Mouse (Mus musculus): ENCODE data around the gene Mylk3. TPM values are rescaled to one million over a fixed set of nuclear protein-coding genes. Genes with fewer than 3 reads are reported as not detected.
A peak's percentile ranks its signal among the peaks of the same experiment; 100 is the strongest.

Mylk3 gene
- polyA plus RNA-seq (2015; fragmentation: Nextera tagmentation; extraction: Ambion mirVana), result 0.34 and 0.52 TPM in 2 replicates

DNA sequence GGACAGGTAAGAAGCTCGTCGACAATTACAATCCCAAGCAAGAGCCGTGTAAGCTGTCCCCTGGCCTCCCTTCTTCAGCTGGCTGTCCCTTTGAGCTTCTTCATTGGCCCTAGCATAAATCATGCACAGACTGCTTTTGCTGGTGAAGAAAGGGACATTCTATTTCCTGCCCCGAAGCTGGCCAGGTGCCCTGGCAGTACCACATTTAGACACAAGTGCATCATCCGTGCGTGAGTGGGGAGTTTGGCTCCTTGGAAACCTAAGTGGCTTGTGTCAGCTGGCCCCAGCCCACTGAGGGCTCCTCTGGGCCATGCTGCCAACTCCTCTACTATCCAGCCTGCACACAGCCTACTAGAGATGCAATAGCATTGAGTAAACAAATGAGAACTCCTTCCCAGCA lies at the start of gene Mylk3:
Gene Mylk3 (minus strand): TSS at position 141 of the 400 bp plus-strand sequence.
- Histone ChIP-seq H3K27me3 (replicated peaks) (no peaks in the 10 kb centered on the region), H3K27ac (no peak within 1 kb of the TSS), H3K36me3 (replicated peaks) (no peaks in the 10 kb centered on the region), H3K4me1 (no peaks in the 10 kb centered on the region), H3K9me3 (no peaks in the 10 kb centered on the region), H3K4me2 (no peak within 1 kb of the TSS), H3K9ac (no peak within 1 kb of the TSS), H3K4me3 (no peak within 1 kb of the TSS)
- WGBS, result 80% methylated on average over 6 of the region's 6 CpGs
- ATAC-seq (replicated peaks), result no peak

DNA sequence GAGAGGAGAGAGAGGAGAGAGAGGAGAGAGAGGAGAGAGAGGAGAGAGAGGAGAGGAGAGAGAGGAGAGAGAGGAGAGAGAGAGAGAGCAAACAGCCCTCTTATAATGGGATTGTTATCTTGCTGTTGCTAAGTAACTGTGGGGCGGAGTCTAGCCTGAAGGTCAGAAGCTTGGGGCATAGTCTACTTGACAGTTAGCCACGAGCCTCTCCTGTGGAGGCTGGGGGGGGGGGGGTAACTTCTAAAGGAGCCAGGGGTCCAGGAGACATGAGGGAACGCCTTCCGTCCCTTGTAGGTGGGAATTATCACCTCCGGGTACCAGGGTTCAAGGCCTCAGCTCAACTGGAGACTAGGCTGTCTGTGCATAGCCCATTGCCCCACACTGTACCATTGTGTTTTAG lies 49.6 kb upstream of the Mylk3 start:
- H3K27ac ChIP-seq, result no peak overlapping the region
- no peaks in the 10 kb centered on the region for H3K9me3 ChIP-seq
- H3K4me1 ChIP-seq, result peaks cover 14% of the 10 kb centered on the region
- H3K27me3 ChIP-seq (replicated peaks), result no peaks in the 10 kb centered on the region
- no peak overlapping the region for H3K4me3 ChIP-seq
- no peaks in the 10 kb centered on the region for H3K36me3 ChIP-seq (replicated peaks)
- ATAC-seq (replicated peaks), result no peak
- WGBS, result 43% methylated on average over 5 of the region's 5 CpGs
- H3K4me2 ChIP-seq, result no peak overlapping the region
- no peak overlapping the region for H3K9ac ChIP-seq

DNA sequence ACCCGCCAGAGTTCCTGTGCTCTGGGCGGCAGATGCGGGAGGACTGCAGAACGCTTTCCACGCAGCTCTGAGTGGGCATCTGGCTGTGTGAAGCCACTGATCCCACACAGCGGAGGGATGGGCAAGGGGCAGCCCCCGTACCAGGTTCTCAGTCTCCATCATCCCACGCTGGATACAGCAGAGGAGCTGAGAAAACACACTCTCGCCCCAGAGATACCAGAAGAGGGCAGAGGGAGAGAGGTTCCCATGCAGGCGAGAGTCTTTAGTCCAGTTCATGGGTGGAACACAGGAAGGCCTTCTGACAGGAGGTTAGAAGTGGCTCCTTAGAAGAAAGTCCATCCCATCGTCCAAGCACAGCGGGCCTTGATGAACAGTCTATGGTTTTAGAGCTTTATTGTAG lies 48.7 kb upstream of the Mylk3 start:
- Histone ChIP-seq H3K27me3 (replicated peaks) (no peaks in the 10 kb centered on the region), H3K4me2 (no peak overlapping the region), H3K36me3 (replicated peaks) (no peaks in the 10 kb centered on the region), H3K9me3 (no peaks in the 10 kb centered on the region), H3K4me1 (peaks cover 20% of the 10 kb centered on the region), H3K27ac (no peak overlapping the region), H3K4me3 (no peak overlapping the region), H3K9ac (no peak overlapping the region)
- 71% methylated on average over 12 of the region's 12 CpGs for WGBS
- ATAC-seq (replicated peaks), result no peak

DNA sequence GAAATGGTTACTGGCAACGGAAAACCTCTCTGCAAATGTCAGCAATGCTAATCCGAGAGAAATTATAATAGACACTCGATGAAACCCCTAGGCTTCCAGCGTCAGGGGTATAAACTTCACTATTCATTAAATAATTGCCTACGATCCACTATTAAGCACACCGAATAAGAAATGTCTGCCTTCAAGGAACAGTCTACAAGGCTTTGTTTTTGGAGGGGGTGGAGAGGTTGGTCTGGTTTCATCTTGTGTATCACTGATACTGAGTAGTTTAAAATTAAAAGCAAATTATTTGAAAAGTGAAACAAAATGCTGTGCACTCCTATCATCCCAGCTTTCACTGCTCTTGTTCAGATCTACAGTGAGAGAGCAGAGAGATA lies 46.9 kb upstream of the Mylk3 start:
- 2% methylated on average over 6 of the region's 6 CpGs for WGBS

DNA sequence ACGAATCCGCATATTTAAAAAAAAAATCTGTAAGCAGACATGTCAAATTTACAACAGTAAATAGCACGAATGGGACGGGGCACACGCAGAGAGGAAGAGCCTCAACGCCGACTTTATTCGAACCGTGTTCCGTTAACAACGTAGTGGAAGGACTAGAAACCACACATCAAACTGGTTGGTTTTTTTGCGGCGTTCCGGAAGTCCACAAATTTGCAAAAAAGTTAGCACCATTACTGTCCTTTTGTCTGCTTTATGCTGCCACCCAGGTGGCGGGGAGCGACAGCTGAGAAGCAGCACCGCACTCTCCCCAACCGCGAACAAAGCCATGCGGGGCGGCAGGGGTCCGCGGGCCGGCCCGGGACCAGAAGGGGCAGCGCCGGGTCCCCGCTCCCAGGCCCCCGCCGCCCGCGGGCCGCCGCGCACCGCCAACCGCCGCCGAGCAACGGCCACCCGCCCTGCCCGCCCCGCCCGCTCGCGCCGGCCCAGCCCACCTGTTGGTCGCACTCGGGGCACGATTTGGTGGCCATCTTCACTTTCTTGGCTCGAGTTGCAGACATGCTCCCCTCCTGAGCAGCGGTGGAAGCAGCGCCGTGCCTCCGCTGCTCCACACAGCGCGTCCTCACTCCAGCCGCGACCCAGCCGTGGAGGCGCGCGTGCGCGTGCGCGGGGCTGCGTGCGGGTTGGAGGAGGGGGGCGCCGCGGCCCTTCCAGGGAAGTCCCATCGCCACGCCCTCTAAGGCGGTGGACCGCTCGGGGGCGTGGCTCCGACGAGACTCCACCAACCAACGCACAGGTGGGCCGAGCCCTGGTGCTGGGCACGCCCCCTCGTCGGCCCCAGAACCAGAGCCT lies 46.2 kb upstream of the Mylk3 start, which contains the start of gene 4921524J17Rik:
Gene 4921524J17Rik (minus strand): TSS at position 666 of the 849 bp plus-strand sequence.
- peak; percentile 100 for ATAC-seq (replicated peaks)
- no peaks in the 10 kb centered on the region for H3K9me3 ChIP-seq
- peak within 1 kb of the TSS; percentile 58 for H3K9ac ChIP-seq
- peak within 1 kb of the TSS; percentile 83 for H3K27ac ChIP-seq
- 0% methylated on average over 75 of the region's 85 CpGs for WGBS
- H3K27me3 ChIP-seq (replicated peaks), result no peaks in the 10 kb centered on the region
- H3K4me3 ChIP-seq, result peak within 1 kb of the TSS; percentile 79
- H3K4me2 ChIP-seq, result peak within 1 kb of the TSS; percentile 56
- H3K4me1 ChIP-seq, result peaks cover 35% of the 10 kb centered on the region
- no peaks in the 10 kb centered on the region for H3K36me3 ChIP-seq (replicated peaks)

More for the DNA sequence above, 46.9 kb upstream of the Mylk3 start:
- no peaks in the 10 kb centered on the region for H3K27me3 ChIP-seq (replicated peaks)
- peak; percentile 82 for ATAC-seq (replicated peaks)
- peak overlapping the region; percentile 79 for H3K4me3 ChIP-seq
- H3K36me3 ChIP-seq (replicated peaks), result no peaks in the 10 kb centered on the region
- H3K9me3 ChIP-seq, result no peaks in the 10 kb centered on the region
- H3K27ac ChIP-seq, result peak overlapping the region; percentile 83
- peak overlapping the region; percentile 46 for H3K4me2 ChIP-seq
- peak overlapping the region; percentile 15; the same call in 1 of the 2 replicates for H3K9ac ChIP-seq
- peaks cover 30% of the 10 kb centered on the region for H3K4me1 ChIP-seq

DNA sequence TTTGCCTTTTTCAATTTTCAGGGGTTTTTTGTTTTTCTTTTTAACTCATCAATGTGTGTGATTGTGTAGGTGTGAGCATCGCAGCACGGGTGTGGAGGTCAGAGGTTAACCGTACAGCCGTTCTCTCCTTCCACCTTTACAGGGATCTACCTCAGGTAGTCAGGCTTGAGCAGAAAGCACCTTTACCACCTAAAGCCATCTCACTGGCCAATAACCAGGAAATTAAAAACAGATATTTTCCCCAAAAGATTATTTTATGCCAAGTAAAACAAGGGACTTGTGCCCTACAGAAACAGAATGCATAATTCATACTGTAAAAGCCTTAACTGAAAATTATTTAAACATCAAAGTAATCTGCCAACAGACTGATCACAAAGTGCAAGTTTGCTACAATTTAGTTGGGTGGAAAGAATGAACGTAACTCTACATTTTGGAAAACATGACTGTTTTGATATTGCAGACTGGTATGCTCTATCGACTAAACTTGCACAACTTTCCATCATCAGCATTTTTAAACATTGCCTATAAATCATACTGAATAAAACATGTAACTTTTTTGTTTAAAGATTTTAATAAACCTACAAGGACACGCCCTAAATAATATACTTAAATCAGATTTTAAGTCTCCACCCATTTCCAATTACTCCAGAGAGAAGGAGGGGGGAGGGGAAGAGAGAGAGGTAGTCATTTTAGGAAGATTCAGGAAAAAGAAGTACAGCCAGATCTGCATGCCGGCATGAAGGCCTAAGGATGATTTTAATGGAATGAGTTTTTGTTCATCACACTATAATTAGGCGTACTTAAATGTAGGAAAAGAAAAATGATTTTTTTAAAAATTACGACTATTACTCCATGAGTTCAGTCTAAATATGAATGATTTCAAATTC lies 45.4 kb upstream of the Mylk3 start:
- 15% methylated on average over 10 of the region's 10 CpGs for WGBS
- ATAC-seq (replicated peaks), result no peak
- Histone ChIP-seq H3K27ac (peak overlapping the region; percentile 83; the same call in 1 of the 2 replicates), H3K9me3 (no peaks in the 10 kb centered on the region), H3K9ac (peak overlapping the region; percentile 58; the same call in 1 of the 2 replicates), H3K4me2 (peak overlapping the region; percentile 56), H3K36me3 (replicated peaks) (no peaks in the 10 kb centered on the region), H3K4me1 (peaks cover 41% of the 10 kb centered on the region), H3K4me3 (peak overlapping the region; percentile 79), H3K27me3 (replicated peaks) (no peaks in the 10 kb centered on the region)

DNA sequence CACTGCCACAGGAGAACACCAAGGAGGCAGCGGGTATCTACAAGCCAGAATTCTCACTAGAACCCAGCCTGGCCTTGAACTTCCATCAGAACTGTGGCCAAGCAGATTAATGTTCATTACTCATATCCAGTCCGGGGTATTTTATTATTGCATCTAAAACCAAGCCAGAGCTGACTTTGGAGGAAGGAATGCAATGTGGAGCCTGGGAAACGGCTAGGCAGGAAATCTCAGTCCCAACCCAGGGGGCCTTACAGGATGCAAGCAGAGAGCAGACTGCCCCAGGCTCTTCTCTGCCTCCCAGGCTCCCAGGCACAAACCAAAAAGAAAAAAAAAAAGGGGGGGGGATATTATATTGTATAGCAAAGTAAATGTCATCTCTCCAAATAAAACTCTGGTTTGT lies 44.7 kb upstream of the Mylk3 start:
- H3K9ac ChIP-seq, result peak overlapping the region; percentile 14; the same call in 1 of the 2 replicates
- H3K9me3 ChIP-seq, result no peaks in the 10 kb centered on the region
- H3K27me3 ChIP-seq (replicated peaks), result no peaks in the 10 kb centered on the region
- H3K36me3 ChIP-seq (replicated peaks), result no peaks in the 10 kb centered on the region
- H3K4me2 ChIP-seq, result peak overlapping the region; percentile 56
- H3K4me1 ChIP-seq, result peaks cover 41% of the 10 kb centered on the region
- 18% methylated on average over 3 of the region's 3 CpGs for WGBS
- peak overlapping the region; percentile 79 for H3K4me3 ChIP-seq
- no peak overlapping the region for H3K27ac ChIP-seq
- ATAC-seq (replicated peaks), result no peak

DNA sequence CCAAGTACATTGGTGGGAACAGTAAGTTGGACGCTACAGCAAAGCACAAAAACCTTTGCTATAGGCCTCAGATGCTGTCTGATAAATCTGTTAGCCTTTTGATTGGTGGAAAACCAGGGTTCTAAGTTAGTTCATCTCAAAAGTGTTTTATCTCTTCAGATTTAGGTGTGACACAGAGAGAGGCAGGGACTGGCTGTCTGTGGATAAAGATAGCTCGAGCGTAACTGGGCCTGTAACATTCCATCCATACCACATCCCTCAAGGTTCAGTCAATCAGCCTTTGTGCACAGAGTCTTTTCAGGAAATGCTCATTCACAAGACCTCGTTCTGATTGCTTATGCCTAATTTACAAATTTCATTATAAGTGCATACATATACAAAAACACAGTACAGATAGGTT lies 43.1 kb upstream of the Mylk3 start:
- no peaks in the 10 kb centered on the region for H3K36me3 ChIP-seq (replicated peaks)
- no peaks in the 10 kb centered on the region for H3K27me3 ChIP-seq (replicated peaks)
- no peak overlapping the region for H3K4me3 ChIP-seq
- H3K4me2 ChIP-seq, result peak overlapping the region; percentile 18; the same call in 1 of the 2 replicates
- 0 out of 2 replicates have a peak overlapping the region, but pooled peaks have one; percentile 5 for H3K27ac ChIP-seq
- peaks cover 41% of the 10 kb centered on the region for H3K4me1 ChIP-seq
- no peak for ATAC-seq (replicated peaks)
- H3K9me3 ChIP-seq, result no peaks in the 10 kb centered on the region
- WGBS, result 16% methylated on average over 4 of the region's 4 CpGs
- H3K9ac ChIP-seq, result no peak overlapping the region

DNA sequence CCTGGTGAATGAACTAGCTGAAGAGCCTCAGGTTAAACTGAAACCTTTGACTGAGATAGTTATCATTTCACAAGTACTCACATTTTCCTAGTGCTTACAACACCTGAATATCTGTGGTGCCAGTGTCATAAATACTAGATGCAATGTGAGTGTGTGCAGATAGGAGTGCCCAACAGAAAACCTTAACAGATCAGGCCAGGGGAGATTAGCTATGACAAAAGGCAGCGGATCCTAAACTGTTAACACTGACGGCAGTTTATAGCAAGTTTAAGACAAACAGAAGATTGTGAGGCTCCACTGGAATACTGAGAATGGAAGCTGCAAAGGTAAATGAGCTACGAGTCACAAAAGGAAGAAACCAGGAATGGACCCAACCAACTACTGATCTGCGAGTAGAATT lies 40.9 kb upstream of the Mylk3 start:
- no peaks in the 10 kb centered on the region for H3K36me3 ChIP-seq (replicated peaks)
- WGBS, result 71% methylated on average over 4 of the region's 4 CpGs
- ATAC-seq (replicated peaks), result no peak

DNA sequence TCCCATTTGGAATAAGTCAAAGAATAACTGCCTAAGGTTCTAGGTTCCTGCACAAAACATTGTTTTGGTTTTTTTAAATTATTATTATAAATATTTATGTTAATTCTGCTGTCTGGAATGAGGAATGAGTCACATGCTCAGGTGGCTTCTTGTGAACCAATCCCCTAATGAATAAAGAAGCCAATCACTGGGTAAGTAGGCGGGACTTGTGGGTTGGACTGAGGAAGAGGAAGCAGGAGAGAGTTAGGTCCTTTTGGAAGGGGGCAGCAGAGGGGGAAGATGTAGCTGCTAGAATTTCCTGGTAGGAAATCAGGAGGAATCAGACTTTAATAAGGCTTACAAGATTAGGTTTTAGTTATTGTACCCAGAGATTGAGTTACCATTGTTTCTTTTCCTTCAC lies 35.2 kb upstream of the Mylk3 start:
- H3K9ac ChIP-seq, result no peak overlapping the region
- no peak overlapping the region for H3K4me2 ChIP-seq
- H3K9me3 ChIP-seq, result no peaks in the 10 kb centered on the region
- H3K4me1 ChIP-seq, result no peaks in the 10 kb centered on the region
- 94% methylated on average over 1 of the region's 1 CpGs for WGBS
- no peak overlapping the region for H3K27ac ChIP-seq
- H3K36me3 ChIP-seq (replicated peaks), result no peaks in the 10 kb centered on the region
- H3K27me3 ChIP-seq (replicated peaks), result no peaks in the 10 kb centered on the region
- H3K4me3 ChIP-seq, result no peak overlapping the region
- no peak for ATAC-seq (replicated peaks)

More for the DNA sequence above, 40.9 kb upstream of the Mylk3 start:
- H3K9ac ChIP-seq, result no peak overlapping the region
- H3K4me1 ChIP-seq, result peaks cover 38% of the 10 kb centered on the region
- H3K27me3 ChIP-seq (replicated peaks), result no peaks in the 10 kb centered on the region
- no peak overlapping the region for H3K27ac ChIP-seq
- H3K9me3 ChIP-seq, result no peaks in the 10 kb centered on the region
- no peak overlapping the region for H3K4me2 ChIP-seq
- no peak overlapping the region for H3K4me3 ChIP-seq

DNA sequence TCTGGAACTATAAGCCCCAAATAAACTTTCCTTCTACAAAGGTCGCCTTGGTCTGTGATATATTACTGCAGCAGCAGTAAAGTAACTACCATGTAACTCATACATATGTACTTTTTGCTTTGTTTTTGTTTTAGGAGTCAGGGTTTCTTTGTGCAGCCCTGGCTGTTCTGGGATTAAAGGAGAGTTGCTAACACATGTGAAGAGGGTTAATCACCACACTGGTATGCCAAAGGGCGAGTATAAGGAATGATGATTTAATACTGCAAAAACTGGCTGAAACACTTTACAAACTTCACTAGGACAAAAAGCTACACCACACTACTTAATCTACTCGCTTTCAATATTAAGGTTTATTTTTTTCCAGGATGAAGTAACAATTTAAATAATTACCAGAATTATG lies 22.4 kb upstream of the Mylk3 start:
- H3K9me3 ChIP-seq, result no peaks in the 10 kb centered on the region
- H3K9ac ChIP-seq, result no peak overlapping the region
- 73% methylated on average over 3 of the region's 3 CpGs for WGBS
- H3K36me3 ChIP-seq (replicated peaks), result no peaks in the 10 kb centered on the region
- no peak for ATAC-seq (replicated peaks)
- H3K27me3 ChIP-seq (replicated peaks), result no peaks in the 10 kb centered on the region
- no peak overlapping the region for H3K4me2 ChIP-seq
- H3K4me1 ChIP-seq, result no peaks in the 10 kb centered on the region
- no peak overlapping the region for H3K4me3 ChIP-seq
- H3K27ac ChIP-seq, result no peak overlapping the region

DNA sequence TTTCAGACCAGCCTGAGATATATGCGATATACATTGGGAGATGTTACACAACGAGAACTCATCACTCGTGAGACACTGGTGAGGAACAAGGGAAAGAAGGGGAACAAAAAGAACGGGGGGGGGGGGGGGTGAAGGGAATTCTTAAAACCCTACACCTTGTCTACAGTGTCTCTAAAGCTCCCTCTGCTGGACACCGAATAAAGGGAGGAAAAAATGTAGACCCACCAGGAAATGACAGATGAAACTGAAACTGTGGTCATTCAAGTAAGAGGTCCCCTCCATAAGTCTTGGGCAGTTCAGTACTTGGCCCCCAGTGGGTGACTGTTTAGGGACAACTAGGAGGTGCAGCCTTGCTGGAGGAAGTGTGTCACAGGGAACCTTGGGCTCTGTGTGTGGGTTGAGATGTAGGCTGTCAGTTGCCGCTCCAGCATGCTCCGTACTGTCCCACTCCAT lies 21.9 kb upstream of the Mylk3 start:
- no peaks in the 10 kb centered on the region for H3K27me3 ChIP-seq (replicated peaks)
- H3K36me3 ChIP-seq (replicated peaks), result no peaks in the 10 kb centered on the region
- H3K9me3 ChIP-seq, result no peaks in the 10 kb centered on the region
- H3K4me2 ChIP-seq, result no peak overlapping the region
- no peak overlapping the region for H3K27ac ChIP-seq
- H3K4me1 ChIP-seq, result no peaks in the 10 kb centered on the region
- 65% methylated on average over 7 of the region's 7 CpGs for WGBS
- no peak overlapping the region for H3K4me3 ChIP-seq
- no peak overlapping the region for H3K9ac ChIP-seq
- no peak for ATAC-seq (replicated peaks)
